Mouse (Mus musculus) liver, embryonic 14.5 days (tissue): Measurements from ENCODE around the gene Ppp1r37.

Experiments
- CTCF ChIP-seq: IDR thresholded peaks from 2 replicates; pipeline ENCODE4 v1.5.1; 2016; ENCODE audit warnings: antibody characterized with exemption, low read depth, control low read depth
- EP300 ChIP-seq: IDR thresholded peaks from 2 replicates; pipeline ENCODE4 v1.6.1; 2016; ENCODE audit warnings: antibody characterized with exemption, low read depth

GRCm38 (mm10) chr7:19524420-19525104 is 38.3 kb downstream of the Ppp1r37 start:
- TF ChIP-seq CTCF: no peak
- no peak for TF ChIP-seq EP300
